Mouse (Mus musculus) ES-Bruce4 (cell line): ENCODE data around the gene Magi1. TPM values are rescaled to one million over a fixed set of nuclear protein-coding genes. Genes with fewer than 3 reads are reported as not detected.

Source experiments
- H3K27ac ChIP-seq: 2 replicates; pipeline ENCODE4 v1.5.1; 2012; ENCODE audit warnings: low read length, inconsistent platforms; ENCODE audit not compliant: insufficient read depth
- H3K27me3 ChIP-seq: 2 replicates; pipeline ENCODE4 v1.6.1; 2012; ENCODE audit warnings: mild to moderate bottlenecking, low read length, inconsistent platforms; ENCODE audit not compliant: control insufficient read depth, poor library complexity, insufficient read depth, severe bottlenecking
- H3K36me3 ChIP-seq: 2 replicates; pipeline ENCODE4 v1.6.1; 2012; ENCODE audit warnings: inconsistent platforms, mild to moderate bottlenecking, low read length, moderate library complexity; ENCODE audit not compliant: control insufficient read depth, poor library complexity, insufficient read depth, severe bottlenecking
- H3K4me1 ChIP-seq: one replicate; pipeline ENCODE4 v1.8.1; 2011; ENCODE audit warnings: low read length; ENCODE audit not compliant: control insufficient read depth, insufficient read depth
- H3K4me3 ChIP-seq: 2 replicates; pipeline ENCODE4 v1.5.1; 2011; ENCODE audit warnings: low read depth, mild to moderate bottlenecking, low read length
- H3K9ac ChIP-seq: 2 replicates; pipeline ENCODE4 v1.6.1; 2012; ENCODE audit warnings: low read depth, mild to moderate bottlenecking, inconsistent platforms; ENCODE audit not compliant: poor library complexity, severe bottlenecking
- H3K9me3 ChIP-seq: replicated peaks from 2 replicates; pipeline ENCODE4 v1.6.1; 2012; ENCODE audit warnings: mild to moderate bottlenecking, low read length, inconsistent platforms; ENCODE audit not compliant: control insufficient read depth, poor library complexity, insufficient read depth, severe bottlenecking
- CTCF ChIP-seq: IDR thresholded peaks from one replicate; pipeline ENCODE4 v1.8.1; 2011; ENCODE audit warnings: low read depth, low read length
- EP300 ChIP-seq: IDR thresholded peaks from 2 replicates; pipeline ENCODE4 v1.6.1; 2011; ENCODE audit warnings: low read depth, low read length; ENCODE audit not compliant: insufficient read depth
- POLR2A ChIP-seq: IDR thresholded peaks from one replicate; pipeline ENCODE4 v1.8.1; 2011; ENCODE audit warnings: low read length; ENCODE audit not compliant: insufficient read depth
- polyA plus RNA-seq: library from polyadenylated mRNA; stranded (reverse); fragments of >200 nt; gene quantifications from 2 replicates; pipeline ENCODE4 v1.2.4, GENCODE M21; 2011; ENCODE audit warnings: low read depth; ENCODE audit not compliant: missing spikeins, insufficient read depth, insufficient read length

The Magi1 gene
- polyA plus RNA-seq, 1 experiment: 22.4 TPM

GRCm38 (mm10) chr6:93717826-93718375, 565.8 kb downstream of the Magi1 start:
- TF ChIP-seq CTCF: no peak
- TF ChIP-seq POLR2A: no peak
- no peak for TF ChIP-seq EP300
- peak overlapping the region; percentile 6; the same call in 1 of the 2 replicates for H3K4me3 ChIP-seq
- H3K27me3 ChIP-seq: no peaks in the 10 kb centered on the region
- H3K9ac ChIP-seq: peak overlapping the region; percentile 58; the same call in 1 of the 2 replicates
- no peaks in the 10 kb centered on the region for H3K36me3 ChIP-seq
- peak overlapping the region; percentile 82 for H3K27ac ChIP-seq
- H3K4me1 ChIP-seq: peaks cover 8% of the 10 kb centered on the region
- no peaks in the 10 kb centered on the region for H3K9me3 ChIP-seq

GRCm38 (mm10) chr6:93716686-93717625, 566.8 kb downstream of the Magi1 start:
- Histone ChIP-seq H3K27me3 (no peaks in the 10 kb centered on the region), H3K4me1 (peaks cover 8% of the 10 kb centered on the region), H3K27ac (peak overlapping the region; percentile 82), H3K9me3 (no peaks in the 10 kb centered on the region), H3K36me3 (no peaks in the 10 kb centered on the region), H3K9ac (peak overlapping the region; percentile 58), H3K4me3 (peak overlapping the region; percentile 41)
- TF ChIP-seq EP300 (0 out of 2 replicates have a peak, but pooled peaks have one; percentile 55), POLR2A (no peak)

- peaks cover 8% of the 10 kb centered on the region for H3K4me1 ChIP-seq
- H3K27ac ChIP-seq: no peak overlapping the region
- TF ChIP-seq EP300: no peak
- no peak for TF ChIP-seq CTCF
- TF ChIP-seq POLR2A: no peak
- H3K9me3 ChIP-seq: no peaks in the 10 kb centered on the region
- no peaks in the 10 kb centered on the region for H3K36me3 ChIP-seq
- H3K4me3 ChIP-seq: peak overlapping the region; percentile 21; the same call in 1 of the 2 replicates
- peak overlapping the region; percentile 3; the same call in 1 of the 2 replicates for H3K9ac ChIP-seq
- no peaks in the 10 kb centered on the region for H3K27me3 ChIP-seq
Observed at GRCm38 (mm10) chr6:93715181-93716180, 568.2 kb downstream of the Magi1 start.

- no peak overlapping the region for H3K9ac ChIP-seq
- no peaks in the 10 kb centered on the region for H3K27me3 ChIP-seq
- no peaks in the 10 kb centered on the region for H3K4me1 ChIP-seq
- H3K27ac ChIP-seq: no peak overlapping the region
- H3K36me3 ChIP-seq: peaks cover 3% of the 10 kb centered on the region; the same call in 1 of the 2 replicates
- no peaks in the 10 kb centered on the region for H3K9me3 ChIP-seq
- H3K4me3 ChIP-seq: no peak overlapping the region
- TF ChIP-seq EP300: no peak
- no peak for TF ChIP-seq CTCF
Observed at GRCm38 (mm10) chr6:93704350-93704749, 579.4 kb downstream of the Magi1 start.

GRCm38 (mm10) chr6:93699436-93699835, 584.3 kb downstream of the Magi1 start:
- Histone ChIP-seq H3K27me3 (no peaks in the 10 kb centered on the region), H3K9me3 (no peaks in the 10 kb centered on the region), H3K36me3 (no peaks in the 10 kb centered on the region), H3K9ac (no peak overlapping the region), H3K4me3 (no peak overlapping the region), H3K4me1 (no peaks in the 10 kb centered on the region), H3K27ac (no peak overlapping the region)
- TF ChIP-seq POLR2A: no peak
